Mouse (Mus musculus): ENCODE data around the gene H60b. TPM values are rescaled to one million over a fixed set of nuclear protein-coding genes. Genes with fewer than 3 reads are reported as not detected.
"Not testable (repeated sequence)": the region's sequence is repeated elsewhere in the genome, so short reads cannot be mapped to it uniquely, and the experiment has no call there.

H60b gene
- total and polyA plus RNA-seq, 3 experiments, result not detected

- TF ChIP-seq CTCF (IDR thresholded peaks at IDR 0.05), result no peak
- no peak for TF ChIP-seq EP300 (IDR thresholded peaks at IDR 0.05; ENCODE audit: insufficient read depth, low read depth, low read length)
- no peak for TF ChIP-seq POLR2A (IDR thresholded peaks at IDR 0.05; ENCODE audit: insufficient read depth, low read depth, low read length)
- intact Hi-C loops (cut with DNase I), result no loop called here
- no peak overlapping the region for H3K9ac ChIP-seq (ENCODE audit: low read depth, low read length)
These were observed 115.4 kb downstream of the H60b start for GRCm38 (mm10) chr10:22273684-22274305.

GRCm38 (mm10) chr10:22274445-22275057 is 116.2 kb downstream of the H60b start:
- Histone ChIP-seq H3K9ac (ENCODE audit: low read depth, low read length) (no peak overlapping the region), H3K27me3 (ENCODE audit: control insufficient read depth, insufficient read depth, low read length) (0 out of 2 replicates have a peak, but pooled peaks cover 2% of the 10 kb centered on the region), H3K4me1 (ENCODE audit: control insufficient read depth, insufficient read depth, low read length) (no peaks in the 10 kb centered on the region), H3K36me3 (ENCODE audit: control insufficient read depth, insufficient read depth, low read length) (no peaks in the 10 kb centered on the region), H3K4me3 (no peak overlapping the region), H3K27ac (no peak overlapping the region), H3K79me2 (replicated peaks; ENCODE audit: control insufficient read depth, insufficient read depth, low read length) (no peaks in the 10 kb centered on the region)
- intact Hi-C loops (cut with DNase I), result no loop called here
- no peak for DNase-seq
- WGBS, result 22% methylated on average over 19 of the region's 19 CpGs
- TF ChIP-seq POLR2A (IDR thresholded peaks at IDR 0.05; ENCODE audit: insufficient read depth, low read depth, low read length), result no peak
- no peak for TF ChIP-seq CTCF (IDR thresholded peaks at IDR 0.05)
- TF ChIP-seq EP300 (IDR thresholded peaks at IDR 0.05; ENCODE audit: insufficient read depth, low read depth, low read length), result no peak

More at GRCm38 (mm10) chr10:22273684-22274305, 115.4 kb downstream of the H60b start:
- Histone ChIP-seq H3K79me2 (replicated peaks; ENCODE audit: control insufficient read depth, insufficient read depth, low read length) (no peaks in the 10 kb centered on the region), H3K4me3 (no peak overlapping the region), H3K27ac (no peak overlapping the region), H3K4me1 (ENCODE audit: control insufficient read depth, insufficient read depth, low read length) (no peaks in the 10 kb centered on the region), H3K27me3 (ENCODE audit: control insufficient read depth, insufficient read depth, low read length) (0 out of 2 replicates have a peak, but pooled peaks cover 2% of the 10 kb centered on the region), H3K36me3 (ENCODE audit: control insufficient read depth, insufficient read depth, low read length) (no peaks in the 10 kb centered on the region)
- WGBS, result 5% methylated on average over 41 of the region's 41 CpGs
- no peak for DNase-seq

- H3K4me1 ChIP-seq (ENCODE audit: control insufficient read depth, insufficient read depth, low read length); H3K27ac ChIP-seq; H3K79me2 ChIP-seq (replicated peaks; ENCODE audit: control insufficient read depth, insufficient read depth, low read length); DNase-seq; H3K36me3 ChIP-seq (ENCODE audit: control insufficient read depth, insufficient read depth, low read length); intact Hi-C loops (cut with DNase I); H3K27me3 ChIP-seq (ENCODE audit: control insufficient read depth, insufficient read depth, low read length); H3K4me3 ChIP-seq; H3K9ac ChIP-seq (ENCODE audit: low read depth, low read length): not testable (repeated sequence)
- whole genome bisulfite sequencing, result 78% methylated on average over 2 of the region's 2 CpGs
These were observed 120.1 kb downstream of the H60b start for GRCm38 (mm10) chr10:22278468-22278867.

- DNase-seq, result no peak
- TF ChIP-seq EP300 (IDR thresholded peaks at IDR 0.05; ENCODE audit: insufficient read depth, low read depth, low read length), result no peak
- no peak for TF ChIP-seq CTCF (IDR thresholded peaks at IDR 0.05)
- TF ChIP-seq POLR2A (IDR thresholded peaks at IDR 0.05; ENCODE audit: insufficient read depth, low read depth, low read length), result no peak
- Histone ChIP-seq H3K27ac (no peak overlapping the region), H3K36me3 (ENCODE audit: control insufficient read depth, insufficient read depth, low read length) (no peaks in the 10 kb centered on the region), H3K27me3 (ENCODE audit: control insufficient read depth, insufficient read depth, low read length) (no peaks in the 10 kb centered on the region), H3K4me1 (ENCODE audit: control insufficient read depth, insufficient read depth, low read length) (no peaks in the 10 kb centered on the region), H3K4me3 (no peak overlapping the region), H3K79me2 (replicated peaks; ENCODE audit: control insufficient read depth, insufficient read depth, low read length) (no peaks in the 10 kb centered on the region), H3K9ac (ENCODE audit: low read depth, low read length) (no peak overlapping the region)
- intact Hi-C loops (cut with DNase I), result no loop called here
- 24% methylated on average over 6 of the region's 6 CpGs for WGBS
These were observed 124.4 kb downstream of the H60b start for GRCm38 (mm10) chr10:22282816-22283215.

GRCm38 (mm10) chr10:22295676-22296075 is 137.3 kb downstream of the H60b start:
- Histone ChIP-seq H3K79me2 (replicated peaks; ENCODE audit: control insufficient read depth, insufficient read depth, low read length) (no peaks in the 10 kb centered on the region), H3K27ac (no peak overlapping the region), H3K9ac (ENCODE audit: low read depth, low read length) (no peak overlapping the region), H3K27me3 (ENCODE audit: control insufficient read depth, insufficient read depth, low read length) (no peaks in the 10 kb centered on the region), H3K4me3 (no peak overlapping the region), H3K4me1 (ENCODE audit: control insufficient read depth, insufficient read depth, low read length) (no peaks in the 10 kb centered on the region), H3K36me3 (ENCODE audit: control insufficient read depth, insufficient read depth, low read length) (no peaks in the 10 kb centered on the region)
- 29% methylated on average over 1 of the region's 1 CpGs for WGBS
- no peak for DNase-seq
- TF ChIP-seq POLR2A (IDR thresholded peaks at IDR 0.05; ENCODE audit: insufficient read depth, low read depth, low read length), result no peak
- no peak for TF ChIP-seq EP300 (IDR thresholded peaks at IDR 0.05; ENCODE audit: insufficient read depth, low read depth, low read length)
- no peak for TF ChIP-seq CTCF (IDR thresholded peaks at IDR 0.05)
- intact Hi-C loops (cut with DNase I), result no loop called here

GRCm38 (mm10) chr10:22297033-22297762 is 138.8 kb downstream of the H60b start:
- H3K4me3 ChIP-seq, result no peak overlapping the region
- intact Hi-C loops (cut with DNase I), result no loop called here
- no peak for DNase-seq
- no peaks in the 10 kb centered on the region for H3K36me3 ChIP-seq (ENCODE audit: control insufficient read depth, insufficient read depth, low read length)
- no peaks in the 10 kb centered on the region for H3K79me2 ChIP-seq (replicated peaks; ENCODE audit: control insufficient read depth, insufficient read depth, low read length)
- H3K27me3 ChIP-seq (ENCODE audit: control insufficient read depth, insufficient read depth, low read length), result no peaks in the 10 kb centered on the region
- TF ChIP-seq EP300 (IDR thresholded peaks at IDR 0.05; ENCODE audit: insufficient read depth, low read depth, low read length), result no peak
- TF ChIP-seq CTCF (IDR thresholded peaks at IDR 0.05), result no peak
- TF ChIP-seq POLR2A (IDR thresholded peaks at IDR 0.05; ENCODE audit: insufficient read depth, low read depth, low read length), result no peak
- H3K9ac ChIP-seq (ENCODE audit: low read depth, low read length), result no peak overlapping the region
- H3K4me1 ChIP-seq (ENCODE audit: control insufficient read depth, insufficient read depth, low read length), result no peaks in the 10 kb centered on the region
- 70% methylated on average over 5 of the region's 5 CpGs for WGBS
- H3K27ac ChIP-seq, result no peak overlapping the region

Measured in heart, adult 2 months (tissue).